Mouse (Mus musculus): ENCODE results near the gene Sept1. TPM values are rescaled to one million over a fixed set of nuclear protein-coding genes. Genes with fewer than 3 reads are reported as not detected.
"Not testable (repeated sequence)": the region's sequence is repeated elsewhere in the genome, so short reads cannot be mapped to it uniquely, and the experiment has no call there.

Sept1 gene
- polyA plus RNA-seq, 1 experiment from 2014 or later = 7.2 TPM

DNA sequence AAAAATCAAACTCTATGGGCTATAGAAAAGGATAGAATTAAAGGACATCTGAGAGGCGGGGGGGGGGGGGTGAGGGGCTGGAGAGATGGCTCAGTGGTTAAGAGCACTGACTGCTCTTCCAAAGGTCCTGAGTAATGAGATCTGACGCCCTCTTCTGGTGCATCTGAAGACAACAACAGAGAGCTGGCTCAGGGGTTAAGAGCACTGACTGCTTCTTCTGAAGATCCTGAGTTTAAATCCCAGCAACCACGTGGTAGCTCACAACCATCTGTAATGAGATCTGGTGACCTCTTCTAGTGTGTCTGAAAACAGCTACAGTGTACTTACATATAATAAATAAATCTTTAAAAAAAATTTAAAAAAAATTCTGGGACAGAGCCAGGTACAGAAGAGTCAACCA is 51.2 kb downstream of the Sept1 start:
- H3K27ac ChIP-seq (ENCODE audit: low read depth, low read length); H3K27me3 ChIP-seq (ENCODE audit: control insufficient read depth, insufficient read depth, low read length); H3K4me2 ChIP-seq (ENCODE audit: low read depth, low read length); H3K9me3 ChIP-seq (ENCODE audit: control insufficient read depth, low read length); H3K9ac ChIP-seq (replicated peaks; ENCODE audit: low read depth, low read length); H3K4me3 ChIP-seq (ENCODE audit: low read depth, low read length); ATAC-seq (ENCODE audit: low read depth); H3K36me3 ChIP-seq (ENCODE audit: control insufficient read depth, insufficient read depth, low read length); H3K4me1 ChIP-seq (ENCODE audit: control insufficient read depth, insufficient read depth, low read length): not testable (repeated sequence)
- 44% methylated on average over 3 of the region's 3 CpGs for WGBS

DNA sequence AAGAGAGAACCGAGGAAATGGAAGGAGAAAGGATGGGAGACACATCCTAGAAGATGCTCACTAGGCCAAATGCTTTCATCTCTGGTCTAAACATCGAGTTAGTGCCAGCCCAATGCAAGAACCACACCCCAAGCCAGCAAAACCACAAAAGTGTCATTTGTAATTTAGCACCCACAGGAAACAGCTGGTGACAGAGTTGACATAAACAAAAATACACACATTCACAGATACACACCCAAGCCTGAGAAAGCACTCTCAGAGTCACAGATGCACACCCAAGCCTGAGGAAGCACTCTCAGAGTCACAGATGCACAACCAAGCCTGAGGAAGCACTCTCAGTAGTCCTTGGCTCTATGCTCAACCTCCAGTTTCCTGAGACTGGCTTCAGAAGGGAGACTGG is 52.1 kb downstream of the Sept1 start:
- H3K4me1 ChIP-seq (ENCODE audit: control insufficient read depth, insufficient read depth, low read length) = no peaks in the 10 kb centered on the region
- H3K9me3 ChIP-seq (ENCODE audit: control insufficient read depth, low read length) = no peaks in the 10 kb centered on the region
- no peak overlapping the region for H3K4me2 ChIP-seq (ENCODE audit: low read depth, low read length)
- H3K27me3 ChIP-seq (ENCODE audit: control insufficient read depth, insufficient read depth, low read length) = no peaks in the 10 kb centered on the region
- H3K4me3 ChIP-seq (ENCODE audit: low read depth, low read length) = no peak overlapping the region
- WGBS = 69% methylated on average over 2 of the region's 2 CpGs
- no peak overlapping the region for H3K27ac ChIP-seq (ENCODE audit: low read depth, low read length)
- no peak overlapping the region for H3K9ac ChIP-seq (replicated peaks; ENCODE audit: low read depth, low read length)
- ATAC-seq (ENCODE audit: low read depth) = no peak
- no peaks in the 10 kb centered on the region for H3K36me3 ChIP-seq (ENCODE audit: control insufficient read depth, insufficient read depth, low read length)

DNA sequence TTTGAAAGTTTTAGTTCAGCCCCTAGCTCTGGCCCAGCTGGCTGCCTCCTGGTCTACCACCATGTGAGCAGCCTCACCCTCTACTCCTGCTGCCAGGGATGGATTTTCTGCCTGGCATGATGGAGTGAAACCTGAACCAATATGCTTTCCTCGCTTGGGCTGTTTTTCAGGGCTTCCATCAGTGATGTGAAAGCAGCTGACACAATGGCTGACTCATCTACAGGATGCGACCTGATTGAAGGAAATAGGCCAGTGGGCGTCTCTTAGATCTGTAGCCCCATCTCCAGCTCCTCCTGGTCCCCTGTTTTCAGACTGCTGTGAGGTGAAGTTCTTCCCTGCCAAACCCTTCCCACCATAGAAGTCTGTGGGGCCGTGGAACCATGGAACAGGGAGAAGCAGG is 56.0 kb downstream of the Sept1 start:
- no peaks in the 10 kb centered on the region for H3K36me3 ChIP-seq (ENCODE audit: control insufficient read depth, insufficient read depth, low read length)
- no peak overlapping the region for H3K27ac ChIP-seq (ENCODE audit: low read depth, low read length)
- no peaks in the 10 kb centered on the region for H3K4me1 ChIP-seq (ENCODE audit: control insufficient read depth, insufficient read depth, low read length)
- no peak for ATAC-seq (ENCODE audit: low read depth)
- no peaks in the 10 kb centered on the region for H3K9me3 ChIP-seq (ENCODE audit: control insufficient read depth, low read length)
- WGBS = 76% methylated on average over 4 of the region's 4 CpGs
- no peak overlapping the region for H3K9ac ChIP-seq (replicated peaks; ENCODE audit: low read depth, low read length)
- no peak overlapping the region for H3K4me2 ChIP-seq (ENCODE audit: low read depth, low read length)
- H3K4me3 ChIP-seq (ENCODE audit: low read depth, low read length) = no peak overlapping the region
- no peaks in the 10 kb centered on the region for H3K27me3 ChIP-seq (ENCODE audit: control insufficient read depth, insufficient read depth, low read length)

DNA sequence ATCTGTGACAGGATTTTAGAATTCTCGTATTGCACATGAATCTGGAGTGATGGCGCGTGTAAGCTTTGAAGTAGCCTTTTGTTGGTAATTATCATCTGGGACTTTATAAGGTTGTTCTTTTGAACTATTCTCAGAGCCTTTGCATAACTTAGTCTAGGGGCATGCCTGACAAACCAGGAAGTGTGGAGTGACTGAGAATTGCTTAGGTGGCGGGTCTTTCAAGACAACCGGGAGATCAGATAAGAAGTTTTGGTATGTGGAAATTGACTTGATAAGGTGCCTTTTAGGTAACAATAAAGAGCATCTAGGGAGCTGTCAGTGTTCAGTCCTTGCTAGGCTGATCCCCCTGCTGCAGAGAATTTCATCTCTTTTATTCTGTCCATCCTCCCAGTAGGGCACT is 66.4 kb downstream of the Sept1 start:
- Histone ChIP-seq H3K27ac (ENCODE audit: low read depth, low read length) (no peak overlapping the region), H3K4me1 (ENCODE audit: control insufficient read depth, insufficient read depth, low read length) (no peaks in the 10 kb centered on the region), H3K27me3 (ENCODE audit: control insufficient read depth, insufficient read depth, low read length) (no peaks in the 10 kb centered on the region), H3K9me3 (ENCODE audit: control insufficient read depth, low read length) (no peaks in the 10 kb centered on the region), H3K9ac (replicated peaks; ENCODE audit: low read depth, low read length) (no peak overlapping the region), H3K4me3 (ENCODE audit: low read depth, low read length) (no peak overlapping the region), H3K36me3 (ENCODE audit: control insufficient read depth, insufficient read depth, low read length) (no peaks in the 10 kb centered on the region), H3K4me2 (ENCODE audit: low read depth, low read length) (no peak overlapping the region)
- ATAC-seq (ENCODE audit: low read depth) = no peak
- WGBS = 94% methylated on average over 5 of the region's 5 CpGs

GRCm38 (mm10) chr7:127165607-127166493 is 67.1 kb downstream of the Sept1 start:
- Histone ChIP-seq H3K36me3 (ENCODE audit: control insufficient read depth, insufficient read depth, low read length) (no peaks in the 10 kb centered on the region), H3K4me2 (ENCODE audit: low read depth, low read length) (no peak overlapping the region), H3K27me3 (ENCODE audit: control insufficient read depth, insufficient read depth, low read length) (no peaks in the 10 kb centered on the region), H3K4me3 (ENCODE audit: low read depth, low read length) (no peak overlapping the region), H3K27ac (ENCODE audit: low read depth, low read length) (no peak overlapping the region), H3K4me1 (ENCODE audit: control insufficient read depth, insufficient read depth, low read length) (no peaks in the 10 kb centered on the region), H3K9ac (replicated peaks; ENCODE audit: low read depth, low read length) (no peak overlapping the region), H3K9me3 (ENCODE audit: control insufficient read depth, low read length) (no peaks in the 10 kb centered on the region)
- WGBS = 91% methylated on average over 12 of the region's 12 CpGs
- no peak for ATAC-seq (ENCODE audit: low read depth)

Other genes starting within 250 kb of the Sept1 start
- 2.4 and 4.8 TPM in 2 replicates for gene Mvp, start 218.5 kb downstream of the Sept1 start, polyA plus RNA-seq (2014; fragmentation: Nextera tagmentation; extraction: Ambion mirVana)
- not detected in 2 replicates for gene Pagr1b, start 216.6 kb downstream of the Sept1 start, polyA plus RNA-seq (2014; fragmentation: Nextera tagmentation; extraction: Ambion mirVana)
- gene Pagr1a, start 215.8 kb downstream of the Sept1 start, polyA plus RNA-seq (2014; fragmentation: Nextera tagmentation; extraction: Ambion mirVana) = 30.4 and 46.9 TPM in 2 replicates
- gene Gm42742, start 212.0 kb downstream of the Sept1 start, polyA plus RNA-seq (2014; fragmentation: Nextera tagmentation; extraction: Ambion mirVana) = 36.3 and 60.2 TPM in 2 replicates
- 41.4 and 63.5 TPM in 2 replicates for gene Prrt2, start 211.9 kb downstream of the Sept1 start, polyA plus RNA-seq (2014; fragmentation: Nextera tagmentation; extraction: Ambion mirVana)
- 61.7 and 64.8 TPM in 2 replicates for gene Maz, start 206.1 kb downstream of the Sept1 start, polyA plus RNA-seq (2014; fragmentation: Nextera tagmentation; extraction: Ambion mirVana)
- gene Kif22, start 190.7 kb downstream of the Sept1 start, polyA plus RNA-seq (2014; fragmentation: Nextera tagmentation; extraction: Ambion mirVana) = 12.7 and 13.9 TPM in 2 replicates
- gene Zg16, start 145.8 kb downstream of the Sept1 start, polyA plus RNA-seq (2014; fragmentation: Nextera tagmentation; extraction: Ambion mirVana) = not detected in 2 replicates
- gene AI467606, start 141.8 kb downstream of the Sept1 start, polyA plus RNA-seq (2014; fragmentation: Nextera tagmentation; extraction: Ambion mirVana) = 1.4 and 1.6 TPM in 2 replicates
- gene Qprt, start 110.9 kb downstream of the Sept1 start, polyA plus RNA-seq (2014; fragmentation: Nextera tagmentation; extraction: Ambion mirVana) = 0.88 TPM in 1 of 2 replicates, not detected in the other
- gene Spn, start 95.3 kb downstream of the Sept1 start, polyA plus RNA-seq (2014; fragmentation: Nextera tagmentation; extraction: Ambion mirVana) = not detected in 2 replicates
- gene Cd2bp2, start 37.1 kb downstream of the Sept1 start, polyA plus RNA-seq (2014; fragmentation: Nextera tagmentation; extraction: Ambion mirVana) = 58.1 and 71.9 TPM in 2 replicates
- gene Tbc1d10b, start 24.7 kb downstream of the Sept1 start, polyA plus RNA-seq (2014; fragmentation: Nextera tagmentation; extraction: Ambion mirVana) = 28.5 and 29.4 TPM in 2 replicates
- 8.5 and 12.5 TPM in 2 replicates for gene Mylpf, start 24.2 kb downstream of the Sept1 start, polyA plus RNA-seq (2014; fragmentation: Nextera tagmentation; extraction: Ambion mirVana)
- gene Zfp553, start 69 bp downstream of the Sept1 start, polyA plus RNA-seq (2014; fragmentation: Nextera tagmentation; extraction: Ambion mirVana) = 21.5 and 24.0 TPM in 2 replicates
- gene Zfp771, start 11.1 kb upstream of the Sept1 start, polyA plus RNA-seq (2014; fragmentation: Nextera tagmentation; extraction: Ambion mirVana) = 68.1 and 68.8 TPM in 2 replicates
- 109 and 138 TPM in 2 replicates for gene Dctpp1, start 27.6 kb upstream of the Sept1 start, polyA plus RNA-seq (2014; fragmentation: Nextera tagmentation; extraction: Ambion mirVana)
- gene Sephs2, start 40.9 kb upstream of the Sept1 start, polyA plus RNA-seq (2014; fragmentation: Nextera tagmentation; extraction: Ambion mirVana) = 77.7 and 78.9 TPM in 2 replicates
- gene Itgal, start 63.1 kb upstream of the Sept1 start, polyA plus RNA-seq (2014; fragmentation: Nextera tagmentation; extraction: Ambion mirVana) = 0.09 and 0.17 TPM in 2 replicates
- 3.3 and 6.0 TPM in 2 replicates for gene Zfp768, start 112.5 kb upstream of the Sept1 start, polyA plus RNA-seq (2014; fragmentation: Nextera tagmentation; extraction: Ambion mirVana)
- gene Zfp747, start 142.9 kb upstream of the Sept1 start, polyA plus RNA-seq (2014; fragmentation: Nextera tagmentation; extraction: Ambion mirVana) = 8.4 and 9.1 TPM in 2 replicates
- gene 9130019O22Rik, start 154.0 kb upstream of the Sept1 start, polyA plus RNA-seq (2014; fragmentation: Nextera tagmentation; extraction: Ambion mirVana) = 5.6 and 6.7 TPM in 2 replicates
- 6.0 and 7.8 TPM in 2 replicates for gene E430018J23Rik, start 160.5 kb upstream of the Sept1 start, polyA plus RNA-seq (2014; fragmentation: Nextera tagmentation; extraction: Ambion mirVana)
- 5.5 and 5.7 TPM in 2 replicates for gene Zfp764, start 173.7 kb upstream of the Sept1 start, polyA plus RNA-seq (2014; fragmentation: Nextera tagmentation; extraction: Ambion mirVana)
- gene Zfp688, start 188.9 kb upstream of the Sept1 start, polyA plus RNA-seq (2014; fragmentation: Nextera tagmentation; extraction: Ambion mirVana) = 35.7 and 37.2 TPM in 2 replicates
- 16.1 and 18.2 TPM in 2 replicates for gene Zfp689, start 216.0 kb upstream of the Sept1 start, polyA plus RNA-seq (2014; fragmentation: Nextera tagmentation; extraction: Ambion mirVana)
- 35.8 and 38.8 TPM in 2 replicates for gene Prr14, start 226.5 kb upstream of the Sept1 start, polyA plus RNA-seq (2014; fragmentation: Nextera tagmentation; extraction: Ambion mirVana)
- 15.5 TPM in 2 replicates for gene Fbrs, start 246.1 kb upstream of the Sept1 start, polyA plus RNA-seq (2014; fragmentation: Nextera tagmentation; extraction: Ambion mirVana)

Data from neural tube, embryonic 14.5 days (tissue).